Mouse (Mus musculus) lung, adult 2 months (tissue): ENCODE results near the gene Yrdc. TPM values are rescaled to one million over a fixed set of nuclear protein-coding genes. Genes with fewer than 3 reads are reported as not detected.

ENCODE experiments used
- DNase-seq: peaks from one replicate; pipeline ENCODE4 v3.0.0; 2022
- H3K4me1 ChIP-seq: fragments of 200-500 bp; 2 replicates; pipeline ENCODE4 v1.6.1; 2011; ENCODE audit warnings: low read length; ENCODE audit not compliant: control insufficient read depth, insufficient read depth
- H3K4me3 ChIP-seq: fragments of 200-500 bp; replicated peaks from 2 replicates; pipeline ENCODE3; 2011; ENCODE audit warnings: low read depth, mild to moderate bottlenecking, control low read depth, low read length; ENCODE audit errors: extremely low read depth
- CTCF ChIP-seq: fragments of 200-500 bp; IDR thresholded peaks from 2 replicates; pipeline ENCODE4 v1.5.1; 2011; ENCODE audit warnings: mild to moderate bottlenecking, low read length, control low read depth; ENCODE audit not compliant: insufficient read depth
- POLR2A ChIP-seq: fragments of 200-500 bp; IDR thresholded peaks from 2 replicates; pipeline ENCODE4 v1.6.1; 2011; ENCODE audit warnings: low read depth, mild to moderate bottlenecking, control low read depth, low read length, borderline replicate concordance; ENCODE audit errors: extremely low read depth
- WGBS: fragments of 180-500 bp; shearing (Covaris S2); methylation state at CpG from one replicate; pipeline ENCODE4 v1.1.7; 2018; 5-methylcytosine and 5-hydroxymethylcytosine counted together
- polyA plus RNA-seq: library from polyadenylated mRNA; depleted of rRNA; stranded (reverse); fragments of >200 nt; gene quantifications from 2 replicates; pipeline ENCODE4 v1.2.3, GENCODE M21; 2012

The Yrdc gene
- polyA plus RNA-seq, 1 experiment = 38.0 TPM

- Histone ChIP-seq H3K4me3 (no peak overlapping the region), H3K4me1 (peaks cover 13% of the 10 kb centered on the region)
- DNase-seq = peak; percentile 78
- 9% methylated on average over 8 of the region's 8 CpGs for WGBS
- TF ChIP-seq CTCF (peak; percentile 70), POLR2A (no peak)
Observed at GRCm38 (mm10) chr4:124847573-124847972, 2.9 kb upstream of the Yrdc start.

GRCm38 (mm10) chr4:124849631-124850260 lies 733 bp upstream of the Yrdc start:
- WGBS = 3% methylated on average over 24 of the region's 24 CpGs
- peak overlapping the region; percentile 69 for H3K4me3 ChIP-seq
- TF ChIP-seq POLR2A = no peak
- no peak for TF ChIP-seq CTCF
- peak; percentile 36 for DNase-seq
- H3K4me1 ChIP-seq = peaks cover 13% of the 10 kb centered on the region

- TF ChIP-seq CTCF (no peak), POLR2A (no peak)
- H3K4me3 ChIP-seq = peak within 1 kb of the TSS; percentile 69
- WGBS = under 1% methylated on average over 75 of the region's 75 CpGs
- DNase-seq = peak; percentile 75
- peaks cover 13% of the 10 kb centered on the region for H3K4me1 ChIP-seq
Observed at GRCm38 (mm10) chr4:124850933-124851658, 617 bp downstream of the Yrdc start, which contains the start of gene 1110065P20Rik. TSS of gene 1110065P20Rik (minus strand) at chr4:124851196.

DNA sequence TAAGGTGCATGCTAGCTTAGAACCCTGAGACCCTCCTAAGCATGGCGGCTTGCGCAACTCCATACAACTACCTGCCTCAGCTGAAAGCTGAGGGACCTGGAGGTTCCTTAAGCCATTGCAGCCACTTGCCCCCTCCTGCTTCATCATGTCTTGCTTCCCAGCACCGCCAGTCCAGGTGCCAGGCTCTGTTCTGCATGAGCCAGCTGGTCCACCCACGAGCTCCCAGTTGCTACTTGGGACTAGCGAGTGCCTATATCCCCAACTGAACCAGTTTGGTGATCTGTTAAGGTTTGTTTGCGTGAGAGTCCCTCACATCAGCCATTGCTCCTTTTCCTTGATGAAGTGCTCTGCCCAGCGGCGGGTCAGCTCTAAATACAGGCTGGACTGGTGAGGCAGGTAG lies 5.8 kb downstream of the Yrdc start:
- no peak for DNase-seq
- Histone ChIP-seq H3K4me3 (no peak overlapping the region), H3K4me1 (peaks cover 6% of the 10 kb centered on the region)
- no peak for TF ChIP-seq POLR2A
- TF ChIP-seq CTCF = no peak
- 95% methylated on average over 8 of the region's 8 CpGs for WGBS

- no peaks in the 10 kb centered on the region for H3K4me1 ChIP-seq
- DNase-seq = no peak
- TF ChIP-seq POLR2A (no peak), CTCF (no peak)
- H3K4me3 ChIP-seq = no peak overlapping the region
- WGBS = 47% methylated on average over 5 of the region's 5 CpGs
Observed at GRCm38 (mm10) chr4:124858370-124858769, 7.9 kb downstream of the Yrdc start.

- 5% methylated on average over 7 of the region's 7 CpGs for WGBS
- DNase-seq = peak; percentile 52
- no peak for TF ChIP-seq CTCF
- H3K4me3 ChIP-seq = no peak overlapping the region
- no peaks in the 10 kb centered on the region for H3K4me1 ChIP-seq
Observed at GRCm38 (mm10) chr4:124860446-124860845, 10.0 kb downstream of the Yrdc start.

GRCm38 (mm10) chr4:124861283-124862188 lies 11.1 kb downstream of the Yrdc start, which contains the start of gene Maneal:
TSS of gene Maneal (minus strand) at chr4:124862171.
- no peaks in the 10 kb centered on the region for H3K4me1 ChIP-seq
- H3K4me3 ChIP-seq = no peak within 1 kb of the TSS
- WGBS = 4% methylated on average over 60 of the region's 77 CpGs
- TF ChIP-seq POLR2A (no peak), CTCF (no peak)
- DNase-seq = no peak

DNA sequence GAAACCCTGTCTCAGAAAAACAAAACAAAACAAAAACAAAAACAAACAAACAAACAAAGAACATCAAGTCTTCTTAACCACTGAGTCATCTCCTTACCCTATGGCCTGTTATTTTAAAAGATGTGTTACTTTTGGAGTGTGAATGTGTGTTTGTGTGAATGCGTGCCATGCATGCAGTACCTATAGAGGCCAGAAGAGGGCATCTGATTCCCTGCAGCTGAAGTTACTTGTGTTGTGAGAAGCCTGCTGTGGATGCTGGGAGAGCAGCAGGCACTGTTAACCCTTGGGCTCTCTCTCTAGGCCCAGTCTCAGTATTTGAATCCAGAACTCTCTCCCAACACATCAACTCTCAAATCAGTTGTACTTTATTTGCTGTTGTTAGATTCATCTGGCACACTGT lies 22.2 kb downstream of the Yrdc start:
- no peak for TF ChIP-seq POLR2A
- TF ChIP-seq CTCF = no peak
- 77% methylated on average over 1 of the region's 1 CpGs for WGBS
- H3K4me3 ChIP-seq = no peak overlapping the region
- DNase-seq = no peak
- no peaks in the 10 kb centered on the region for H3K4me1 ChIP-seq

GRCm38 (mm10) chr4:124880599-124880998 lies 30.1 kb downstream of the Yrdc start, which contains the start of gene Epha10:
TSS of gene Epha10 (plus strand) at chr4:124880899.
- Histone ChIP-seq H3K4me3 (no peak within 1 kb of the TSS), H3K4me1 (no peaks in the 10 kb centered on the region)
- DNase-seq = no peak
- 7% methylated on average over 11 of the region's 11 CpGs for WGBS
- TF ChIP-seq POLR2A = no peak
- TF ChIP-seq CTCF = no peak
